Mouse (Mus musculus) lung, postnatal 0 days (tissue): Measurements from ENCODE around the gene Ccdc173. TPM values are rescaled to one million over a fixed set of nuclear protein-coding genes. Genes with fewer than 3 reads are reported as not detected.

Experiments
- ATAC-seq: fragments of 200-750 bp; cut with Nextera tagmentation; 2 replicates; pipeline ENCODE4 v1.8.0; 2017; ENCODE audit warnings: moderate library complexity
- DNase-seq: peaks from one replicate; pipeline ENCODE4 v3.0.0-alpha.2; 2016; ENCODE audit warnings: low spot score
- H3K27ac ChIP-seq: fragments of 300-500 bp; sonication (generic); 2 replicates; pipeline ENCODE4 v1.5.1; 2014; ENCODE audit warnings: antibody characterized with exemption, mild to moderate bottlenecking, low read length, mixed read lengths
- H3K27me3 ChIP-seq: fragments of 300-500 bp; sonication (generic); replicated peaks from 2 replicates; pipeline ENCODE4 v1.6.1; 2014; ENCODE audit warnings: low read length, mixed read lengths; ENCODE audit not compliant: insufficient read depth
- H3K36me3 ChIP-seq: fragments of 300-500 bp; sonication (generic); 2 replicates; pipeline ENCODE4 v1.6.1; 2014; ENCODE audit warnings: low read length, mixed read lengths; ENCODE audit not compliant: insufficient read depth
- H3K4me1 ChIP-seq: fragments of 300-500 bp; sonication (generic); 2 replicates; pipeline ENCODE4 v1.6.1; 2014; ENCODE audit warnings: antibody characterized with exemption, low read depth, low read length, mixed read lengths; ENCODE audit not compliant: insufficient read depth
- H3K4me2 ChIP-seq: fragments of 300-500 bp; sonication (generic); replicated peaks from 2 replicates; pipeline ENCODE4 v1.6.1; 2014; ENCODE audit warnings: low read depth, mild to moderate bottlenecking, low read length, moderate library complexity, mixed read lengths
- H3K4me3 ChIP-seq: fragments of 300-500 bp; sonication (generic); 2 replicates; pipeline ENCODE4 v1.5.1; 2014; ENCODE audit warnings: low read depth, low read length
- H3K9ac ChIP-seq: fragments of 300-500 bp; sonication (generic); replicated peaks from 2 replicates; pipeline ENCODE4 v1.6.1; 2014; ENCODE audit warnings: low read depth, mild to moderate bottlenecking
- H3K9me3 ChIP-seq: fragments of 300-500 bp; sonication (generic); 2 replicates; pipeline ENCODE4 v1.6.1; 2016; ENCODE audit warnings: low read length, mixed read lengths
- CTCF ChIP-seq: IDR thresholded peaks from 2 replicates; pipeline ENCODE4 v1.5.1; 2016; ENCODE audit warnings: antibody characterized with exemption, mild to moderate bottlenecking
- EP300 ChIP-seq: IDR thresholded peaks from 2 replicates; pipeline ENCODE4 v1.6.1; 2016; ENCODE audit warnings: antibody characterized with exemption, mild to moderate bottlenecking, control low read depth
- WGBS: fragments of 180-500 bp; shearing (Covaris S2); extraction: QIAGEN DNeasy Blood & Tissue Kit; methylation state at CpG from one replicate; pipeline ENCODE4 v1.1.7; 2014; 5-methylcytosine and 5-hydroxymethylcytosine counted together
- polyA plus RNA-seq: library from polyadenylated mRNA; unstranded; fragments of >200 nt; fragmentation: Nextera tagmentation; extraction: Ambion mirVana; gene quantifications from 2 replicates; pipeline ENCODE4 v1.2.1, GENCODE M21; 2015

Gene Ccdc173
- polyA plus RNA-seq, 1 experiment from 2014 or later, result 2.3 TPM

- Histone ChIP-seq H3K9me3 (no peaks in the 10 kb centered on the region), H3K27me3 (no peaks in the 10 kb centered on the region), H3K9ac (no peak overlapping the region), H3K4me1 (no peaks in the 10 kb centered on the region), H3K36me3 (no peaks in the 10 kb centered on the region), H3K4me3 (no peak overlapping the region), H3K4me2 (no peak overlapping the region), H3K27ac (no peak overlapping the region)
- 29% methylated on average over 7 of the region's 7 CpGs for WGBS
- no peak for ATAC-seq
- DNase-seq, result no peak
- TF ChIP-seq CTCF (no peak), EP300 (no peak)
Observed at GRCm38 (mm10) chr2:69828031-69828430, 38.7 kb upstream of the Ccdc173 start.

DNA sequence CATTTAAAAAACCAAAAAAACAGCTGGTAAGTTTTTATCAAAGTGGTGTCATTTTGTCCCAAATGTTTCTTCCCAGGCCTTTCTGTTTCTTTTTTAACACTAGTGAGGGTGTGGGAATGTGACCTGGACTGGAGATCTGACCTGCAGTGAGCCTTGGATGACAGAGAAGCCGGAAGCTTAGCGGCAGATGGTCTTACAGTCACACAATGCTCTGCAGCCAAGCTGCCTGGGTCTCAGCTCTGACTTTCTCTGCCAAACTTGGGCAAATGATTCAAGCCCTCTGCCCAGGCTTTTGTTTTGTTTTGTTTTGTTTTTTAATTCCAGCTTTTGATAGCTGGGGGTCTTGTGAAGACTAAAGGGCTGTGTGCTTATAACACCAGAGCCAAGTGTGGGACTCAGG is 37.0 kb upstream of the Ccdc173 start:
- Histone ChIP-seq H3K36me3 (no peaks in the 10 kb centered on the region), H3K4me1 (no peaks in the 10 kb centered on the region), H3K27me3 (no peaks in the 10 kb centered on the region), H3K9me3 (no peaks in the 10 kb centered on the region), H3K9ac (no peak overlapping the region), H3K27ac (no peak overlapping the region), H3K4me2 (no peak overlapping the region), H3K4me3 (no peak overlapping the region)
- WGBS, result 47% methylated on average over 2 of the region's 2 CpGs
- DNase-seq, result peak; percentile 40
- TF ChIP-seq CTCF (no peak), EP300 (peak; percentile 32; the same call in 1 of the 2 replicates)
- no peak for ATAC-seq

DNA sequence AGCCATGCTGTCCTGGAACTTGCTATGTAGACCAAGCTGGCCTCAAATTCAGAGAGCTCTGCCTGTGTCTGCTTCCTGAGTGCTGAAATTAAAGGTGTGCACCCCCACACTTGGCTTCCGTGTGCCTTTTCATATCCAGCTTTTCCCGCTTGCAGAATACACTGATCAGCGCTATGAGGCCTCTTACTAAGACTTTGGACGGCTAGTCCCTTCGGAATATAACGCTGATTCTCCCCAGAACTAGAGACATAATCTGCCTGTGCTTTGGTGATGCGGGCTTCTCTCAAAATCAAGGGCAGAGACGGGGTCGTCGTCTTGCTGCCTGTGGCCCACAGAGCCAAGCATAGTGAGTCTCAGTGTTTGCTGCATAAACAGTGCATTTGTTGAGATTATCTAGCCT is 36.5 kb upstream of the Ccdc173 start:
- Histone ChIP-seq H3K27me3 (no peaks in the 10 kb centered on the region), H3K36me3 (no peaks in the 10 kb centered on the region), H3K4me3 (no peak overlapping the region), H3K9me3 (no peaks in the 10 kb centered on the region), H3K4me2 (no peak overlapping the region), H3K9ac (no peak overlapping the region), H3K4me1 (no peaks in the 10 kb centered on the region), H3K27ac (no peak overlapping the region; the same call in 1 of the 2 replicates)
- WGBS, result 63% methylated on average over 10 of the region's 10 CpGs
- DNase-seq (no peak), ATAC-seq (no peak)
- TF ChIP-seq EP300, result no peak
- TF ChIP-seq CTCF, result no peak

GRCm38 (mm10) chr2:69823129-69823677 is 33.8 kb upstream of the Ccdc173 start:
- Histone ChIP-seq H3K4me1 (no peaks in the 10 kb centered on the region), H3K27me3 (no peaks in the 10 kb centered on the region), H3K9ac (peak overlapping the region; percentile 55), H3K4me2 (peak overlapping the region; percentile 85), H3K4me3 (peak overlapping the region; percentile 67), H3K36me3 (no peaks in the 10 kb centered on the region), H3K27ac (peak overlapping the region; percentile 78), H3K9me3 (no peaks in the 10 kb centered on the region)
- ATAC-seq (peak; percentile 73), DNase-seq (peak; percentile 36)
- TF ChIP-seq EP300 (no peak), CTCF (no peak)
- WGBS, result 2% methylated on average over 30 of the region's 45 CpGs

GRCm38 (mm10) chr2:69822361-69823128 is 33.2 kb upstream of the Ccdc173 start:
- Histone ChIP-seq H3K27me3 (no peaks in the 10 kb centered on the region), H3K9me3 (no peaks in the 10 kb centered on the region), H3K4me3 (peak overlapping the region; percentile 67), H3K4me1 (no peaks in the 10 kb centered on the region), H3K27ac (peak overlapping the region; percentile 78), H3K36me3 (no peaks in the 10 kb centered on the region), H3K4me2 (peak overlapping the region; percentile 85), H3K9ac (peak overlapping the region; percentile 55)
- TF ChIP-seq CTCF (no peak; the same call in 1 of the 2 replicates), EP300 (no peak)
- peak; percentile 60 for ATAC-seq
- WGBS, result 4% methylated on average over 46 of the region's 80 CpGs
- DNase-seq, result peak; percentile 51

- peak; percentile 24 for ATAC-seq
- DNase-seq, result peak; percentile 42
- H3K4me1 ChIP-seq, result no peaks in the 10 kb centered on the region
Observed at GRCm38 (mm10) chr2:69821711-69822110, 32.3 kb upstream of the Ccdc173 start, which contains the start of gene Klhl23. TSS of gene Klhl23 (plus strand) at chr2:69821944.

More at GRCm38 (mm10) chr2:69821711-69822110, 32.3 kb upstream of the Ccdc173 start, which contains the start of gene Klhl23:
- Histone ChIP-seq H3K36me3 (no peaks in the 10 kb centered on the region), H3K9me3 (no peaks in the 10 kb centered on the region), H3K4me3 (peak within 1 kb of the TSS; percentile 67), H3K4me2 (peak within 1 kb of the TSS; percentile 85), H3K9ac (peak within 1 kb of the TSS; percentile 55), H3K27ac (peak within 1 kb of the TSS; percentile 78), H3K27me3 (no peaks in the 10 kb centered on the region)
- 5% methylated on average over 8 of the region's 8 CpGs for WGBS
- TF ChIP-seq EP300 (no peak), CTCF (no peak)
